Mouse (Mus musculus) embryonic facial prominence, embryonic 11.5 days (tissue): Measurements from ENCODE around the gene Xrn2. TPM values are rescaled to one million over a fixed set of nuclear protein-coding genes. Genes with fewer than 3 reads are reported as not detected.
"Not testable (repeated sequence)": the region's sequence is repeated elsewhere in the genome, so short reads cannot be mapped to it uniquely, and the experiment has no call there.

Experiments
- ATAC-seq: fragments of 200-750 bp; cut with Nextera tagmentation; replicated peaks from 2 replicates; pipeline ENCODE4 v1.8.0; 2017; ENCODE audit warnings: low read depth; ENCODE audit not compliant: insufficient number of reproducible peaks, low FRiP score, low TSS enrichment
- DNase-seq: peaks from one replicate; pipeline ENCODE4 v3.0.0-alpha.2; 2015; ENCODE audit warnings: low spot score
- H3K27ac ChIP-seq: fragments of 300-500 bp; sonication (generic); replicated peaks from 2 replicates; pipeline ENCODE4 v1.5.1; 2014; ENCODE audit warnings: mild to moderate bottlenecking, low read depth, low read length, control low read depth
- H3K27me3 ChIP-seq: fragments of 300-500 bp; sonication (generic); 2 replicates; pipeline ENCODE4 v1.6.1; 2014; ENCODE audit warnings: mild to moderate bottlenecking, low read length, moderate library complexity, mixed read lengths; ENCODE audit not compliant: control insufficient read depth, insufficient read depth
- H3K36me3 ChIP-seq: fragments of 300-500 bp; sonication (generic); replicated peaks from 2 replicates; pipeline ENCODE4 v1.6.1; 2014; ENCODE audit warnings: low read depth, mild to moderate bottlenecking, low read length, moderate library complexity, mixed read lengths; ENCODE audit not compliant: control insufficient read depth, insufficient read depth
- H3K4me1 ChIP-seq: fragments of 300-500 bp; sonication (generic); 2 replicates; pipeline ENCODE4 v1.6.1; 2014; ENCODE audit warnings: low read length, mixed read lengths; ENCODE audit not compliant: control insufficient read depth, insufficient read depth
- H3K4me2 ChIP-seq: fragments of 300-500 bp; sonication (generic); 2 replicates; pipeline ENCODE4 v1.6.1; 2014; ENCODE audit warnings: low read depth, mild to moderate bottlenecking, control low read depth, low read length, moderate library complexity
- H3K4me3 ChIP-seq: fragments of 300-500 bp; sonication (generic); 2 replicates; pipeline ENCODE4 v1.5.1; 2014; ENCODE audit warnings: low read depth, low read length, control low read depth
- H3K9ac ChIP-seq: fragments of 300-500 bp; sonication (generic); replicated peaks from 2 replicates; pipeline ENCODE4 v1.6.1; 2014; ENCODE audit warnings: mild to moderate bottlenecking, control low read depth, low read length
- H3K9me3 ChIP-seq: fragments of 300-500 bp; sonication (generic); replicated peaks from 2 replicates; pipeline ENCODE4 v1.6.1; 2016; ENCODE audit warnings: mild to moderate bottlenecking, low read length, inconsistent platforms, mixed read lengths; ENCODE audit not compliant: control insufficient read depth
- WGBS: fragments of 180-500 bp; shearing (Covaris S2); extraction: QIAGEN DNeasy Blood & Tissue Kit; methylation state at CpG from one replicate; pipeline ENCODE4 v1.1.7; 2014; 5-methylcytosine and 5-hydroxymethylcytosine counted together
- polyA plus RNA-seq: library from polyadenylated mRNA; unstranded; fragments of >200 nt; fragmentation: Nextera tagmentation; extraction: Ambion mirVana; gene quantifications from 2 replicates; pipeline ENCODE4 v1.2.1, GENCODE M21; 2014

The Xrn2 gene
- polyA plus RNA-seq, 1 experiment from 2014 or later = 128 TPM

GRCm38 (mm10) chr2:147022041-147022440, 9.2 kb downstream of the Xrn2 start:
- not testable (repeated sequence) for H3K4me3 ChIP-seq, H3K4me1 ChIP-seq, DNase-seq, ATAC-seq, H3K36me3 ChIP-seq, H3K4me2 ChIP-seq, H3K9ac ChIP-seq, H3K27ac ChIP-seq, H3K27me3 ChIP-seq, H3K9me3 ChIP-seq
- 95% methylated on average over 1 of the region's 1 CpGs for WGBS

GRCm38 (mm10) chr2:147023067-147023466, 10.3 kb downstream of the Xrn2 start:
- ATAC-seq = no peak
- Histone ChIP-seq H3K4me3 (no peak overlapping the region), H3K9me3 (no peaks in the 10 kb centered on the region), H3K27me3 (no peaks in the 10 kb centered on the region), H3K27ac (no peak overlapping the region), H3K36me3 (no peaks in the 10 kb centered on the region), H3K4me2 (no peak overlapping the region), H3K4me1 (no peaks in the 10 kb centered on the region), H3K9ac (no peak overlapping the region)
- no peak for DNase-seq
- WGBS = 98% methylated on average over 5 of the region's 5 CpGs

- ATAC-seq = no peak
- no peaks in the 10 kb centered on the region for H3K4me1 ChIP-seq
- 85% methylated on average over 4 of the region's 4 CpGs for WGBS
- no peaks in the 10 kb centered on the region for H3K9me3 ChIP-seq
- H3K9ac ChIP-seq = no peak overlapping the region
- DNase-seq = no peak
- no peaks in the 10 kb centered on the region for H3K27me3 ChIP-seq
- H3K27ac ChIP-seq = no peak overlapping the region
- H3K36me3 ChIP-seq = no peaks in the 10 kb centered on the region
- H3K4me3 ChIP-seq = no peak overlapping the region
- H3K4me2 ChIP-seq = no peak overlapping the region
These were observed 10.8 kb downstream of the Xrn2 start for GRCm38 (mm10) chr2:147023560-147023959.

GRCm38 (mm10) chr2:147033065-147033464, 20.3 kb downstream of the Xrn2 start:
- DNase-seq = no peak
- Histone ChIP-seq H3K9ac (no peak overlapping the region), H3K9me3 (no peaks in the 10 kb centered on the region), H3K27ac (no peak overlapping the region), H3K4me1 (no peaks in the 10 kb centered on the region), H3K36me3 (peaks cover 6% of the 10 kb centered on the region), H3K27me3 (no peaks in the 10 kb centered on the region), H3K4me3 (no peak overlapping the region), H3K4me2 (no peak overlapping the region)
- WGBS = 64% methylated on average over 2 of the region's 2 CpGs
- ATAC-seq = no peak

- Histone ChIP-seq H3K9me3 (no peaks in the 10 kb centered on the region), H3K9ac (no peak overlapping the region), H3K36me3 (no peaks in the 10 kb centered on the region; the same call in none of the 2 replicates), H3K4me3 (no peak overlapping the region), H3K4me2 (no peak overlapping the region), H3K27me3 (no peaks in the 10 kb centered on the region), H3K4me1 (no peaks in the 10 kb centered on the region), H3K27ac (no peak overlapping the region)
- 93% methylated on average over 2 of the region's 2 CpGs for WGBS
- DNase-seq (no peak), ATAC-seq (no peak)
These were observed 23.1 kb downstream of the Xrn2 start for GRCm38 (mm10) chr2:147035864-147036263.

GRCm38 (mm10) chr2:147047051-147047450, 34.3 kb downstream of the Xrn2 start:
- Histone ChIP-seq H3K27ac (no peak overlapping the region), H3K4me3 (no peak overlapping the region), H3K4me2 (no peak overlapping the region), H3K36me3 (no peaks in the 10 kb centered on the region; the same call in none of the 2 replicates), H3K27me3 (no peaks in the 10 kb centered on the region), H3K9ac (no peak overlapping the region), H3K9me3 (no peaks in the 10 kb centered on the region), H3K4me1 (no peaks in the 10 kb centered on the region)
- DNase-seq (no peak), ATAC-seq (no peak)
- WGBS = 94% methylated on average over 3 of the region's 3 CpGs

GRCm38 (mm10) chr2:147053229-147053892, 40.6 kb downstream of the Xrn2 start:
- H3K27ac ChIP-seq = no peak overlapping the region
- H3K9me3 ChIP-seq = no peaks in the 10 kb centered on the region
- 92% methylated on average over 2 of the region's 2 CpGs for WGBS
- DNase-seq (no peak), ATAC-seq (no peak)
- H3K4me2 ChIP-seq = no peak overlapping the region
- no peak overlapping the region for H3K4me3 ChIP-seq
- H3K36me3 ChIP-seq = no peaks in the 10 kb centered on the region; the same call in none of the 2 replicates
- H3K27me3 ChIP-seq = no peaks in the 10 kb centered on the region
- no peak overlapping the region for H3K9ac ChIP-seq
- no peaks in the 10 kb centered on the region for H3K4me1 ChIP-seq

- Histone ChIP-seq H3K36me3 (no peaks in the 10 kb centered on the region), H3K9ac (no peak overlapping the region), H3K4me3 (no peak overlapping the region), H3K27me3 (no peaks in the 10 kb centered on the region), H3K4me1 (no peaks in the 10 kb centered on the region), H3K4me2 (no peak overlapping the region), H3K9me3 (no peaks in the 10 kb centered on the region), H3K27ac (no peak overlapping the region)
- 90% methylated on average over 1 of the region's 1 CpGs for WGBS
- ATAC-seq (no peak), DNase-seq (no peak)
These were observed 54.9 kb downstream of the Xrn2 start for GRCm38 (mm10) chr2:147067480-147068246.
